Mouse (Mus musculus): ENCODE measurements around the gene Enho. TPM values are rescaled to one million over a fixed set of nuclear protein-coding genes. Genes with fewer than 3 reads are reported as not detected.
"Not testable (repeated sequence)": the region's sequence is repeated elsewhere in the genome, so short reads cannot be mapped to it uniquely, and the experiment has no call there.

Gene Enho
- 10 to 100 TPM; 54.7 to 60.3 TPM for total RNA-seq (2021)
- long read RNA-seq, experiment 1, transcript Enho-201 (2 exons, 1,269 nt): major isoform, 101 of 104 reads
- long read RNA-seq, experiment 1, partial matches to known transcripts: 0 of 104 reads
- long read RNA-seq, experiment 1, other reads (novel, unspliced or antisense): 3 of 104 reads
- long read RNA-seq, experiment 2, transcript Enho-201 (2 exons, 1,269 nt): major isoform, 92 of 95 reads
- long read RNA-seq, experiment 2, partial matches to known transcripts: 0 of 95 reads
- long read RNA-seq, experiment 2, other reads (novel, unspliced or antisense): 3 of 95 reads

GRCm38 (mm10) chr4:41639913-41640507 is at the start of gene Enho:
Gene Enho (minus strand): TSS chr4:41640324.
- intact Hi-C loops (cut with DNase I): no loop called here
- DNase-seq (ENCODE audit: low spot score in 2 of 2): peak; percentile 94

DNA sequence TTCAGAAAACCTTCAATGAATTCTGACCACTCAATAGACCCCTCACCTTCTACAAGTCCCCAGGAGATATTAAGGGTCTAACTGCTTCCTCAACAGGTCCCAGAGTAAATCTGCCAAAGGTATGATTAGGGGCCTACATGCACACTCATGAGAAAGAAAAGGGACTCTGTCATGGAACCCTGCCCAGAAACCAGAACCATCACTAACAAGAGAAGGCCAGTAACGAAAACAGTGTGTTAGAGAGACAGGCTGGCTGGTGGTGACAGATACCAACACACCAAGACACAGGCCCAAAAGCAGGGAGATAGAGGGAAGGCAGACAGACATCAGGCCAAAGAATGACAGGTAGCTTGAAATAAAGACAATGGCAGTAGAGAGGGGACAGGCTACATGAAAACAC is 48.4 kb upstream of the Enho start:
- intact Hi-C loops (cut with DNase I); DNase-seq (ENCODE audit: low spot score in 2 of 2): not testable (repeated sequence)

DNA sequence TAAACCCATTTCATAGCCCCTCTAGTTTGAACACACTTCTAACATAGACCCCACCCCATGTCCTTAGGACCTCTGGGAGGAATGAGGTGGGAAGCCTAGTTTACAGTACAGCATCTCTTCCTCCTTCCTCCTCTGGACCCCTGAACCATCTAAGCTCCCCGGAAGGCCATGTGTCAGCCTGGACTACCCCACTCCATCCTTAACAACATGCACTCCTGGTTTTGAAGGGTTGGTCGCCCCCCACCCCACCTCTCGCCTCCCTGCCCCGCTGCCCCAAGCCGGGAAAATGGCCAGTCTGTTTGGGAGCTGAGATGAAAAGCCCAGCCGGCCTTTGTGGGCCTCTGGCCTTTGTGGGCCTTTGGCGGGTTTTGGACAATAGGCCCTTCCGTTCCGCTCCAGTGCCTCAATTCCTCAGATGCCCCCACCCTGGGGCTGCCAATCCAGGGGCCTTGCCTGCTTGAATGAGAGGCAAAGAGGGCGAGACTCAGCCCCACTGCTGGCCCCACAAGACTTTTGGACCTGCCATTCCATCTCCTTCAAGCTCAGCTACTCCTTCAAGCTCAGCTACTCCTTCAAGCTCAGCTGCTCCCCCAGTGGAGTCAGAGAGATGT is 45.9 kb upstream of the Enho start:
- DNase-seq (ENCODE audit: low spot score in 2 of 2); intact Hi-C loops (cut with DNase I): not testable (repeated sequence)

GRCm38 (mm10) chr4:41684931-41685453 is 44.9 kb upstream of the Enho start:
- intact Hi-C loops (cut with DNase I); DNase-seq (ENCODE audit: low spot score in 2 of 2): not testable (repeated sequence)

DNA sequence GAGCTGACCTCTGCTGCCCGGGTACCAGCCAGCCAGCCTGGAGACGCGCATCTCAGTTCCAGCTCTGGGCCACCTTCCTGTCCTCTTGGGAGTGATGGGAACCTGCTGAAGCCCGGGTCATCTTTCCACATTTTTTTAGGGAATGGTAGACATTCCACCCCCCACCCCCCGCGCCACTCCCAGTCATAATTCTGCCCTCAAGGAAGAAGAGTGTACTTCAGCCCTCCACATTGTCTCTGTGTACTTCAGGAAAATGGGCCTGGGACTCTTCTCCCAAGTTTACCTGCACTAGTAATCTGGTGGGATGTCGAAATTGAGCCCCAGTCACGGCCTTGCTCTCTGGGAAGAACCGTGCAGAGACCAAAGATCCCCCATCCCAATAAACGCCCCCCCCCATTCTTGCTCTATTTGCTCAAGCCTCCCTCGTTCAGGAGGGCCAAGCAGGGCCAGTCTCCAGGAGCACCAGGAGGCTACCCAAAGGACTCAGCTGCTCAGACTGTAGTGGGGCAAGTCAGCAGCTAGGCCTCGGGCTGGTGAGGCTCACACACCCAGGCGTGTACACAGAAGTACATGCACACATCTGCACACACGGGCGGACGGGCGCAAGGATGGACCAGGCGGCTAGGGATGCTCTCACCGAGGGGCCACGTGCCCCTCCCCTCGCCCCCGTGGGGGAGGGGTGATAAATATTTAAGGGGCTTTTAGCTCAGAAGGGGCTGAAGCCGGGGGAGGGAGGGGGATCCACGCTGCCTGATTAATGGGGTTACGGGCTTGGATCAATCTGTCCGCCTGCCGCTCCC is 44.2 kb upstream of the Enho start:
- intact Hi-C loops (cut with DNase I); DNase-seq (ENCODE audit: low spot score in 2 of 2): not testable (repeated sequence)

DNA sequence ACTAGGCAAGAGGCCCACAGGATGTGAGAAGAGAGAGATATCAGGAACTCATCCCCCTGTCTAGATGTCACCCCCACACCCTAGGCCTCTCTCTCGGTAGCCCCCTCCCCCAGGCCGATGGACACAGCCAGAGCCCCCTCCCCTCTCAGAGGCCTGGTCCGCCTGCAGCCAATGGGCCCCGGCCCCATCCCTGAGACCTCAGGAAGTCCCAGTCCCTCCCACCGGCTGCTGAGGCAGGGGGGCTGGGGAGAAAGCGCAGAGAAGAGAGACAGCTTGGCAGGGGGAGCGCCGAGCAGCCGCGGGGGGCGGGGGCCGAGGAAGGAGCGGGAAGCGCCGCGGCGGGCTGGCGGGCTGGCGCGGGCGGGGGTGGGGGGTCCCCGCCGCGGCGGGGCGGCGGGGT is 43.2 kb upstream of the Enho start:
- intact Hi-C loops (cut with DNase I): not testable (repeated sequence)

DNA sequence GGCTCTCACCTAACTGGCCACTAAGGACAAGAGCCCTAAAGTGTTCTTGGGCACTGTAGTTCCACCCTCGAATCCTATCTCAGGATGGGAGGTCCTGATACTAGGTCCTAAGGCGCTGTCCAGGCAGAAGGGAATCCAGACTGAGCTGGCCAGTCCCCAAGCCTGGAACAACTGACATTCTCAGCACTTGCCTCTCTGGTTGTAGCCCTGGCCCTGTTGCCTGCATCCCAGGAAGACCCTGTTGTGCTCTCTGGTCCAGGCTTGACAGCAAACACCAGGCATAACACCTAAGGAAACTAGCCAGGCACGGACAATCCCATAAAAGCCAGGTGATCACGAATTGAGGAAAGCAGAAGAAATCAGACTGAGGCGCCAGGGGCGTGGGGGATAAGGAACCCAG is 42.7 kb upstream of the Enho start:
- no peak for DNase-seq (ENCODE audit: low spot score in 2 of 2)

More for the DNA sequence above, 43.2 kb upstream of the Enho start:
- not testable (repeated sequence) for DNase-seq (ENCODE audit: low spot score in 2 of 2)

GRCm38 (mm10) chr4:41681947-41682346 is 41.8 kb upstream of the Enho start:
- intact Hi-C loops (cut with DNase I): no loop called here
- DNase-seq (ENCODE audit: low spot score in 2 of 2): peak in 1 of 2 experiments; percentile 47

More for the DNA sequence above, 42.7 kb upstream of the Enho start:
- intact Hi-C loops (cut with DNase I): no loop called here

DNA sequence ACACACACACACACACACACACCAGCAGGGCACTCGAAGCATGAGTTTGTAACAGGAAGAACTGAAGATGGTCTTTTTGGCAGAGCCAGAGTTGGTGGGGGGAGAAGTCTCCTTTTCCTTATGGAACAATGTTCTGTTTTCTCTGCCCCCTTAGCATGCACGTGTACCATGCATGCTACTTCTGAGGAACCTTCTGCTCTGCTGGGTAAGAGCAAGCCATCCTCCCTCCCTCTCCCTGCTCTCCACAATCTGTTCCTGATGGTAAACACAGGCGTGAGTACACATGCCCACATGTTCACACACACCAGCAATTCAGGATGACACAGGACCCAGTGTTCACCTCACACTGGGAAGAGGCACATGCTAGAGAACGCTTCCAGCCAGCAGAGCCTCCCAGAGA is 41.1 kb upstream of the Enho start:
- peak in 1 of 2 experiments; percentile 89 for DNase-seq (ENCODE audit: low spot score in 2 of 2)

GRCm38 (mm10) chr4:41679291-41679690 is 39.2 kb upstream of the Enho start:
- DNase-seq (ENCODE audit: low spot score in 2 of 2): no peak
- intact Hi-C loops (cut with DNase I): no loop called here

More for the DNA sequence above, 41.1 kb upstream of the Enho start:
- intact Hi-C loops (cut with DNase I): no loop called here

DNA sequence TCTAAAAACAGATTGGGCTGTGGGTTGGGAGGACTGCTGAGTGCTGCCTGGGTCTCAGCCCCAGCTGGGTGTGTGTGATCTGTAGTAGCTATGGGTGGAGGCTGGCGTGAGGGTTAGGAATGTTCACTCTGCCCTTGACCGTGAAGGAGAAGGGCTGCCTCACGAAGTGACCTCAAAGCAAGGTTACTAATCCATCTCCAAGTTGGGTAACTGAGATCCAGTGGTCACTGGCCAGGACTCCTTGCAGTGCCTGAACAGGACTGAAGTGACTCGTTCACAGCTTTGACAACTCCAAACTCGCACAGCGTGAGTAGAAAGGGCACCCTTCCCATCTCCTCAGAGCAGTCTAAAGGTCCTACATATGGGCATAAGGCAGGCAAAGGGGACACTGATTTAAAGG is 38.7 kb upstream of the Enho start:
- DNase-seq (ENCODE audit: low spot score in 2 of 2): no peak
- intact Hi-C loops (cut with DNase I): no loop called here

DNA sequence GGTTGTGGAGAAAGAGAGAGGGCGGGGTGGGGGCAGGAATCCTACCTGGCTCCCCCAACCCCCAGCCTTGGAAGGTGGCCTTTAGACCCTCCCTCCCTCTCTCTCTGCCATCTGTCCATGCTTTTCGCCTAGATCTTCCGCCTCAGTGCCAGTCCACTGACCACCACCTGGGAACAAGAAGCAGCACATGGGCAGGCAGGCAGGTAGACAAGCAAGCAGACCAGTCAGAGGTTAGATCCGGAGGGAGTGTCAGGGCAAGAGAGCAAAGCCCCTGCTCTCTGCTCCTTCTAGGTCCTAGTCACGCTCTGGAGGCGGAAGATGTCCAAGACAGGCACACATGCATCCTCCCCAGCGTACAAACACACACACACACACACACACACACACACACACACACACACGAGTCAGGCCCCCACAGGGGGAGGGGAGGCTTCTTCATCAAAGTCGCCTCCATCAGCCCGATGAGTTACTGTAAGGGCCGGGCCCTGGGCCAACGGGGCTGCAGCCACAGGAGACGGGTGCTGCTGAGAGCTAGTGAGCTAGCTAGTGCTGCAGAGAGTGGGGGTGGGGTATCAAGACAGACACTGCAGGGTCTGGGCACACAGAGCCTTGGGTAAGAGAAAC is 37.0 kb upstream of the Enho start:
- intact Hi-C loops (cut with DNase I): no loop called here
- no peak for DNase-seq (ENCODE audit: low spot score in 2 of 2)

DNA sequence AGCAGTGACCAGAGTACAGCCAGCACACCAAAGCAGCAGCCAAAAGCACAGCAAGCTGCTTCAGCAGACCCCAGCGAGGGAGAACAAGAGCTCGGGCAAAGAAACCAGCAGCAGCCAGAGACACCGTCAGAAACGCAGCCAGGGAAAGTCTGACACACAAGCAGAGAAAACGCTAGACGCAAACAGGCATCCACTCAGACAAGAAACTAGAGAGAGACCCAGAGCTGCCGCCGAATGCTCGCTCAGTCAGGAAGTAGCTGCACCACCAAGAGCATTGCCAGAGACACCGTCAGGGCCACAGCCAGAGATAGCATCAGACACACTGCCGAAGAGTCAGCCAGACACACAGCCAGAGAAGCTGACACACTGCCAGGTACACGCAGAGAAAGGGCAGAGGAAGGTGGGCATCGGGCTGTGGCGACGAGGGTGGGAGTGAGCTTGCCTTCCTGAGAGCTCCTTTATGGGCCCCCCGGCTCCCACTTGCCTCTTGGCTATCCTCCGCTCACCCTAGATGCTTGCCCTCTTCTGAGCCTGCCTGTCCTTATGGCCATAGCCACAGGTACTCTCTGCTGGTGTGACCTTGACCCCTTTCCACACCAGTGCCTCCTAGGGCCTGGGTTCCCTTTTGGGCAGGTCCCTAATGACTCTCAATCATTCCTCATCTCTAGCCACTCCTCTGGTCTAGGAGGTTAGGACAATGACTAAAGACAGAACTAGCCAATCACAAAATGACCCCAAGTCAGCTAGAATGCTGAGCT is 36.3 kb upstream of the Enho start:
- intact Hi-C loops (cut with DNase I): no loop called here
- no peak for DNase-seq (ENCODE audit: low spot score in 2 of 2)

- DNase-seq (ENCODE audit: low spot score in 2 of 2): no peak
- intact Hi-C loops (cut with DNase I): no loop called here
Observed at GRCm38 (mm10) chr4:41673186-41673585, 33.1 kb upstream of the Enho start.

DNA sequence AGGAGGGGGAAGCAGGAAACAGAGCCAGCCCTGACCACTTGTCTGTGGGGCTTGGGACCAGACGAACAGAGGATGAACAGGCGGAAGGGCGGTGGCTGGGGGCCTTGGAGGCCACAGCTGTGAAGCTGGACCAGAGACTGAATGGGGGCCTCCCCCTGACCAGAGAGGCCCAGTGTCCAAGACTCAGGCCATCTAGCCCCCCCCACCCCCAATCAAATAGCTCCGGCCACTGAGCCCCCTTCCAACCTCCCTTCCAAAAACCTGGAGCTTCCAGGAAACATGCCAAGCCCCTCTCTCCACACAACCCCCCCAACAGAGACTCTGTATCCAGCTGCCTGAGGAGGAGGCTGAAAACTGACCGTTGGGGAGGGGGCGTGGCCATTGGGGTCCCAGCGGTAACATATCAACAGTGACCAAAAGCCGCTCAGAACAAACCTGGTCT is 32.4 kb upstream of the Enho start:
- intact Hi-C loops (cut with DNase I): no loop called here
- no peak for DNase-seq (ENCODE audit: low spot score in 2 of 2)

DNA sequence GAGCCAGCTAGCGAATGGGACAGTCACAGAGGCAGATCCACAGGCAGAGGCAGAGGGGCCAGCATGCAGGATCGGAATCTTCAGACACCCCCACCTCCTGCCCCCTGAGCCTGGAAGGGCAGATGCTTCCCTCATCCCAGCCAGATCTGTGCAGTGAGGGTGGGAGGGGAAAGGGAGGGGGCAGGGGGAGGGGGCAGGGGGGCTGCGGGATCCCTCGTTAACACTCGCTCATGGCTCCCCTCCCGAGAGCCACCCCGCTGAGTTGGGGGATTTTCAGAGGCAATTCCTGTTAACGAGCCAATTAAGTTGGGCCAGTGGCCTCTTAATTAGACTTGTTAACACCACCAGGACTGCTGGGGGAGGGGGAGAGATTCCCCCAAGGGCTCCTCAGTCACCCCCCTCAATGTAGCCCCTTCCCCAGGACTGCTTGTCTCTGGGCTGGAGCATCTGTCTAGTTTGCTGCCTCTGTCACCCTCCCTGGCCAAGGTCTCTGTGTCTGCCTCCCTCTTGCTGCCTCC is 31.9 kb upstream of the Enho start:
- DNase-seq (ENCODE audit: low spot score in 2 of 2): no peak
- intact Hi-C loops (cut with DNase I): no loop called here

- intact Hi-C loops (cut with DNase I): no loop called here
- no peak for DNase-seq (ENCODE audit: low spot score in 2 of 2)
Observed at GRCm38 (mm10) chr4:41671500-41671899, 31.4 kb upstream of the Enho start.

DNA sequence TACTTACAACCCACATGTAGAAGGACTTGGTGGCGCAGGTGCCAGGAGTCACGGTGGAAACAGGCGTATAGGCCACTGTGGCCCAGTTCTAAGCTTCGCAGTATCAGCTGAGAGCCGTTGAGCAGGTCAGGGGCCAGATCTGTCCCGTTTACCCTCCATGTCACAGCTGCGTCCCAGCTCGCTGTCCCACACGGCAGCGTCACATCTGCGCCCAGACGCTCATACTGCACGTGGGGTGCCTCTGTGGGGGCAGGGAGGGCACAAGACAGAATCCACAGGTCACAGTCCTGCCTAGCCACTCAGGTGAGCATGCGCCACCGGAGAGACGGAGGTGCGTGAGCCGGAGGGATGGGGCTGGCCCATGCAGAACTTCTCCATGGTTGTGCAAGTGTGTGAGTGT is 30.7 kb upstream of the Enho start:
- intact Hi-C loops (cut with DNase I): no loop called here
- DNase-seq (ENCODE audit: low spot score in 2 of 2): no peak

All from left cerebral cortex, postnatal 14 days (tissue).